Mouse (Mus musculus): ENCODE data around the gene Pprc1. TPM values are rescaled to one million over a fixed set of nuclear protein-coding genes. Genes with fewer than 3 reads are reported as not detected.

Gene Pprc1
- polyA plus RNA-seq, 1 experiment from 2014 or later = 37.9 TPM

GRCm38 (mm10) chr19:46016023-46016422 lies 28.7 kb upstream of the Pprc1 start:
- no peak overlapping the region for H3K4me3 ChIP-seq
- no peak overlapping the region for H3K4me2 ChIP-seq (replicated peaks)
- no peak overlapping the region for H3K27ac ChIP-seq
- no peaks in the 10 kb centered on the region for H3K36me3 ChIP-seq
- no peaks in the 10 kb centered on the region for H3K27me3 ChIP-seq
- ATAC-seq (ENCODE audit: insufficient number of reproducible peaks, insufficient read depth, low FRiP score, low TSS enrichment) = no peak
- WGBS = 73% methylated on average over 2 of the region's 2 CpGs
- no peaks in the 10 kb centered on the region for H3K4me1 ChIP-seq
- H3K9ac ChIP-seq = no peak overlapping the region
- H3K9me3 ChIP-seq = no peaks in the 10 kb centered on the region

- Histone ChIP-seq H3K27me3 (no peaks in the 10 kb centered on the region), H3K27ac (no peak overlapping the region), H3K36me3 (peaks cover 4% of the 10 kb centered on the region; the same call in 1 of the 2 replicates), H3K4me3 (no peak overlapping the region), H3K4me1 (no peaks in the 10 kb centered on the region), H3K9ac (no peak overlapping the region), H3K4me2 (replicated peaks) (no peak overlapping the region), H3K9me3 (peaks cover 6% of the 10 kb centered on the region; the same call in 1 of the 2 replicates)
- ATAC-seq (ENCODE audit: insufficient number of reproducible peaks, insufficient read depth, low FRiP score, low TSS enrichment) = no peak
- WGBS = 78% methylated on average over 6 of the region's 6 CpGs
Measured at GRCm38 (mm10) chr19:46024959-46025358, 19.7 kb upstream of the Pprc1 start.

GRCm38 (mm10) chr19:46026567-46026966 lies 18.1 kb upstream of the Pprc1 start:
- H3K27ac ChIP-seq = no peak overlapping the region
- no peak overlapping the region for H3K4me2 ChIP-seq (replicated peaks)
- ATAC-seq (ENCODE audit: insufficient number of reproducible peaks, insufficient read depth, low FRiP score, low TSS enrichment) = no peak

DNA sequence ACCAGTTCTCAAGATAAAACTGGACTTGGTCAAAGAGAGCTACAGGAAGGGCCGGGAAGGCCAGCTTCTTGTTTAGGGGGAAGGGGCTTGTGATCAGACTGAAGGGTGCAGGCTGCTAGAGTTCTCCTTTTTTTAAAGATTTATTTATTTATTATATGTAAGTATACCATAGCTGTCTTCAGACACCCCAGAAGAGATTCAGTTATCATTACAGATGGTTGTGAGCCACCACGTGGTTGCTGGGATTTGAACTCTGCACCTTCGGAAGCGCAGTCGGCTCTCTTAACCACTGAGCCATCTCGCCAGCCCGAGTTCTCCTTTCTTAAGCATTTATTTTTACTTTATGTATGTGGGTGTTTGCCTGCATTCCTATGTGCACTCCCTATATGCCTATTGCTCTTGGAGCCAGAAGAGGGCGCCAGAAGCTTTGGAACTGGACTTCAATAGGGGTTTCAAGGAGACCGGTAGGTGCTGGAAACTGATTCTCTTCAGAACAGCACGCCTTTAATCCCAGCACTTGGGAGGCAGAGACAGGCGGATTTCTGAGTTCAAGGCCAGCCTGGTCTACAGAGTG lies 15.9 kb upstream of the Pprc1 start:
- no peak overlapping the region for H3K4me2 ChIP-seq (replicated peaks)
- H3K36me3 ChIP-seq = peaks cover 41% of the 10 kb centered on the region
- H3K9me3 ChIP-seq = peaks cover 6% of the 10 kb centered on the region; the same call in 1 of the 2 replicates
- no peak overlapping the region for H3K9ac ChIP-seq
- H3K27ac ChIP-seq = no peak overlapping the region
- no peak for ATAC-seq (ENCODE audit: insufficient number of reproducible peaks, insufficient read depth, low FRiP score, low TSS enrichment)
- H3K27me3 ChIP-seq = no peaks in the 10 kb centered on the region
- WGBS = 70% methylated on average over 11 of the region's 11 CpGs
- H3K4me1 ChIP-seq = no peaks in the 10 kb centered on the region
- H3K4me3 ChIP-seq = no peak overlapping the region

More at GRCm38 (mm10) chr19:46026567-46026966, 18.1 kb upstream of the Pprc1 start:
- no peaks in the 10 kb centered on the region for H3K4me1 ChIP-seq
- no peaks in the 10 kb centered on the region for H3K27me3 ChIP-seq
- peaks cover 18% of the 10 kb centered on the region for H3K36me3 ChIP-seq
- H3K9me3 ChIP-seq = peaks cover 6% of the 10 kb centered on the region; the same call in 1 of the 2 replicates
- WGBS = 64% methylated on average over 8 of the region's 8 CpGs
- no peak overlapping the region for H3K9ac ChIP-seq
- H3K4me3 ChIP-seq = no peak overlapping the region

- H3K4me3 ChIP-seq = no peak overlapping the region
- no peak overlapping the region for H3K27ac ChIP-seq
- peaks cover 6% of the 10 kb centered on the region; the same call in 1 of the 2 replicates for H3K9me3 ChIP-seq
- H3K27me3 ChIP-seq = no peaks in the 10 kb centered on the region
- no peaks in the 10 kb centered on the region for H3K4me1 ChIP-seq
- H3K36me3 ChIP-seq = peaks cover 49% of the 10 kb centered on the region
- no peak overlapping the region for H3K9ac ChIP-seq
- no peak overlapping the region for H3K4me2 ChIP-seq (replicated peaks)
- WGBS = 100% methylated on average over 1 of the region's 1 CpGs
- no peak for ATAC-seq (ENCODE audit: insufficient number of reproducible peaks, insufficient read depth, low FRiP score, low TSS enrichment)
Measured at GRCm38 (mm10) chr19:46029652-46030051, 15.0 kb upstream of the Pprc1 start.

- Histone ChIP-seq H3K27me3 (no peaks in the 10 kb centered on the region), H3K27ac (no peak overlapping the region), H3K9me3 (peaks cover 6% of the 10 kb centered on the region; the same call in 1 of the 2 replicates), H3K4me1 (no peaks in the 10 kb centered on the region), H3K36me3 (peaks cover 56% of the 10 kb centered on the region), H3K4me3 (no peak overlapping the region), H3K9ac (no peak overlapping the region), H3K4me2 (replicated peaks) (no peak overlapping the region)
- 93% methylated on average over 10 of the region's 10 CpGs for WGBS
- ATAC-seq (ENCODE audit: insufficient number of reproducible peaks, insufficient read depth, low FRiP score, low TSS enrichment) = no peak
Measured at GRCm38 (mm10) chr19:46030196-46030983, 14.3 kb upstream of the Pprc1 start.

- H3K27ac ChIP-seq = no peak overlapping the region
- ATAC-seq (ENCODE audit: insufficient number of reproducible peaks, insufficient read depth, low FRiP score, low TSS enrichment) = no peak
- peaks cover 2% of the 10 kb centered on the region; the same call in 1 of the 2 replicates for H3K4me1 ChIP-seq
- no peak overlapping the region for H3K9ac ChIP-seq
- H3K4me2 ChIP-seq (replicated peaks) = no peak overlapping the region
- no peaks in the 10 kb centered on the region for H3K27me3 ChIP-seq
- WGBS = 81% methylated on average over 9 of the region's 9 CpGs
- no peak overlapping the region for H3K4me3 ChIP-seq
- peaks cover 69% of the 10 kb centered on the region for H3K36me3 ChIP-seq
- H3K9me3 ChIP-seq = peaks cover 6% of the 10 kb centered on the region; the same call in 1 of the 2 replicates
Measured at GRCm38 (mm10) chr19:46031689-46032432, 12.8 kb upstream of the Pprc1 start.

GRCm38 (mm10) chr19:46032731-46033510 lies 11.8 kb upstream of the Pprc1 start:
- no peaks in the 10 kb centered on the region for H3K27me3 ChIP-seq
- H3K9me3 ChIP-seq = peaks cover 6% of the 10 kb centered on the region; the same call in 1 of the 2 replicates
- peaks cover 12% of the 10 kb centered on the region for H3K4me1 ChIP-seq
- H3K27ac ChIP-seq = no peak overlapping the region
- peaks cover 69% of the 10 kb centered on the region for H3K36me3 ChIP-seq
- WGBS = 88% methylated on average over 26 of the region's 26 CpGs
- H3K4me2 ChIP-seq (replicated peaks) = no peak overlapping the region
- no peak overlapping the region for H3K9ac ChIP-seq
- no peak for ATAC-seq (ENCODE audit: insufficient number of reproducible peaks, insufficient read depth, low FRiP score, low TSS enrichment)
- H3K4me3 ChIP-seq = no peak overlapping the region

GRCm38 (mm10) chr19:46033911-46034310 lies 10.8 kb upstream of the Pprc1 start:
- WGBS = 95% methylated on average over 11 of the region's 11 CpGs
- no peak for ATAC-seq (ENCODE audit: insufficient number of reproducible peaks, insufficient read depth, low FRiP score, low TSS enrichment)
- H3K36me3 ChIP-seq = peaks cover 69% of the 10 kb centered on the region

DNA sequence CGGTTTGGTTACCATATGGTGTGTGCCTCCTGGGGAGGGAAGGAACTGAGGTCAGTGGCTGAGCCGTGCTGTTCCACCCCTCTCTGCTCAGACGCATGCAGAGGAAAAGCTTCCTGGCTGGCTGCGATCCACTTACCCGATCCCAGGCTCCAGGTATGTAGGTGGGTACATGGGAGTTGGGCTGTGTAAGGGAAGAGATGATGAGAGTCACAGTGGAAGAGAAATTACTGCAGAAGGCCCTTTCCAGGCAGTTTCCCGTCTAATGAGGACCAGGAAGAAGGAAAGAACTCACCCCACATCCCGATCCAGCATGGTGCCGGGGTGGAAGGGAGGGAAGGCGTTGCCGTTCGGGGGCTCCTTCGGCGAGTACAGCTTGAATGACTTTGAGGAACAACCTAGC lies 8.7 kb upstream of the Pprc1 start:
- no peak for ATAC-seq (ENCODE audit: insufficient number of reproducible peaks, insufficient read depth, low FRiP score, low TSS enrichment)
- Histone ChIP-seq H3K4me3 (no peak overlapping the region), H3K9me3 (no peaks in the 10 kb centered on the region), H3K36me3 (peaks cover 55% of the 10 kb centered on the region), H3K27me3 (no peaks in the 10 kb centered on the region), H3K9ac (no peak overlapping the region), H3K4me1 (peaks cover 27% of the 10 kb centered on the region), H3K4me2 (replicated peaks) (peak overlapping the region; percentile 100; the same call in 1 of the 2 replicates), H3K27ac (no peak overlapping the region)
- 87% methylated on average over 13 of the region's 13 CpGs for WGBS

More at GRCm38 (mm10) chr19:46033911-46034310, 10.8 kb upstream of the Pprc1 start:
- Histone ChIP-seq H3K4me1 (peaks cover 14% of the 10 kb centered on the region), H3K9me3 (peaks cover 6% of the 10 kb centered on the region; the same call in 1 of the 2 replicates), H3K9ac (no peak overlapping the region), H3K27ac (no peak overlapping the region), H3K27me3 (no peaks in the 10 kb centered on the region), H3K4me2 (replicated peaks) (no peak overlapping the region), H3K4me3 (no peak overlapping the region)

Data from embryonic facial prominence, embryonic 12.5 days (tissue).